Mouse (Mus musculus): ENCODE results near the gene Fyco1.

Fyco1 gene

GRCm38 (mm10) chr9:123851713-123852448, at the start of gene Fyco1:
Gene Fyco1 (minus strand): TSS chr9:123851899.
- peak; percentile 93 for DNase-seq

DNA sequence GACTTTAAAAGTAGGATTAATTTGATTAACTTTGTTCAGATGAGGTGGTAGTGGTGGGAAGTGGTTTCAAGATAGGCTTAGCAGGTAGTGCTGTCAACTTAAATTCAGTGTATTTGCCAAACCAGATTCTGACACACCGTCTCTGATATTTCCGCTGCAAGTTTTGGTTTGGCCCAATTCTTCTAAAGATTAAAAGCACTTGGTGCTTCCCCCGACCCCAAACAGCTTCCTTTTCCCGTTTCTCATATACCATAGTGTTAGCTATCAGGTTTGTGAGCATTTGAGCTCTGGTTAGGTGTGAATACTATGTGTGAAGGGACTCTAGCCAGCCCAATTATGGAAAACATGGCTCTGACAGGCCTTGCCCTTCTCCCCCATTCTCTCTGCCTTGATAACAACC, 20.4 kb upstream of the Fyco1 start:
- no peak for DNase-seq

GRCm38 (mm10) chr9:123869167-123869784, 17.6 kb upstream of the Fyco1 start:
- DNase-seq, result no peak

GRCm38 (mm10) chr9:123863641-123864040, 11.9 kb upstream of the Fyco1 start:
- no peak for DNase-seq

DNA sequence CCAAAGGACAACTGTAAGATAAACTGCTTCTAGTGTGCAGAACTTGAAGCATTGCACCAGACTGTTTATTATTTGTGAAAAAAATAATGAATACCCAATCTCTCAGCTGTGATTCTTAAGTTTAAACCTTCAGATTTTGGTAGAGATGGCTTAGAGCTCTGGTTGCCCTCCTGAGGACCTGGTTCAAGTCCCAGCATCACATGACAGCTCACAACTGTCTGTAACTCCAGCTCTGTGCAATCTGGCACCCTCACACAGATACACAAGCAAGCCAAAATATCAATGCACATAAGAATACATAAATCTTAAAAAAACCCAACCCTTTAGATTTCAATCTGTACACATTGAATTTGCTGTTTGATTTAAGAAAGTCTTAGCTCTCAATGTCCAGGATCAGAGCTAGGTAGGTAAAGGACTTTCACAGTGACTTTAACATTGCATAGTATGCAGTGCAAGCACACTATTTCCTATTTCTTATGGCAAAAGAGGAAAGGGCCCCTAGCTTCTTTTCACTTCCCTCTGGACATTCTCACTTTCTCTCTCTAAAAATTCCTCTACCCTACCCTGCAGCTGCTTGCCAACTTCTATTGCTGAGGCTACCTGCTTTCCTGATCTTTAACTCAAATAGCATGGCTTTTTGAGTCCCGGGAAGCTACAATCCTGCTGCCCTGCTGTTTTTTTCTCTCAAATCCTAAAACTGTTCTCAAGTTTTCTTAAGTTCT, 11.4 kb upstream of the Fyco1 start:
- no peak for DNase-seq

- no peak for DNase-seq
Observed at GRCm38 (mm10) chr9:123861929-123862328, 10.2 kb upstream of the Fyco1 start, which contains the start of gene Xcr1. Gene Xcr1 (minus strand): TSS chr9:123862029.

DNA sequence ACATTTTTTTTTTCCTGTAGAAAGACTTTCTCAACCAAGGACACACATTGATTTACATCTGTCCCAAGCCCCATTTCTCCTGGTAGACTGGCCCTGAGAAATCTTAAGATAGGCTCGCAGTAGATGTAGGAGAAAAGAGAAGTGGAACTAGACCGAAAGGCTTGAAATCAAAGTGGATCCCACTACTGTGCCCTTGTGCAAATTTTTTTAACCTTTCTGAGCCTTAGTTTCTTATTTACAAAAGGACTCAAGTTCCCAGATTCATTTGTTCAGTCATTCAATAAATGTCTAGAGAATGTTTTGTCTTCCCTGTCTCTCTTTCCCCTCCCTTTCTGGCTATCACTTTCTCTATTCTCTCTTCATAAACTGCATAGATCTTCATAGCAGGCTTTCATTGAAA, 5.1 kb upstream of the Fyco1 start:
- DNase-seq, result no peak

DNA sequence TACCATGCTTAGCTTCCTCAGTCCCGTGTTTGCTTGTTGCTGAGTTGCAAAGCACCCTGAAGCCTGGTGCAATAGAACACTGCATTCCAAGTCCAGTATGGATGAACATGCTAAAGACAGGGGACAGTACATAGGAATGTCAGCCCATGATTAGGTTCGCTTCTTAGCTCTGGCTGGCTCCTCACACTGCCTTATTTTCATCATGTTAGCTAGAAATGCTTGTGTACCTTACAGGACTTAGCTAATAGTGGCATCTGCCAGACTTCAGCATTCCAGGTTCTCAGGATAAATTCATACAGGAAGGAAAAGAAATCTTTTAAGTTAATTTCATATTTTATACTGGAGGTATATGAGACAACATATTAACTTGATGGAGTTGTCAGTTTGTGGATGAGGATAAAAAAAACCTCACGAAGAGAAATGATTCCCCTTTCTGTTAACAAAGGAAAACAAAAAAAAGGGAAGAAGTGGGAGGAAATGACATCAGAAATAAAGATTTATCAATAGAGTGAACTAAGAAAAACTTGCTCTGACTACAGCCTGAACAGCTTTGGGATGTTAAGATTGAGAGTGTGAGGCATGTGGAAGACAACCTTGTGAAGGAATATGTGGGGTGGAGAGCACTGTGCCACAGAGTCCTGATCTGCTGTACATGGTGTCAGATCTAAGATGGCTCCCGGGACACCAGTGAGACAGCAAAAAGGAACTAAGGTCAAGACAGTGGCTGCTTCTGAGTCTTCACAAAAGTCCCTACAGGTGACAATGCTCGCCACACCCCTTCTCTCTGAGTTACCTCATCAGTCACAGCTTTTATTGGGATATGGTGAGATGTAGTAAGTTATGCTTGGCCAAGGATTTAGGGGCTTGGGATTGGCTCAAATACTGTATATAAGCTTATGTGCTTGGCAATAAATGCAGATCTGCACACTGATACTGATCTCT, 1.0 kb upstream of the Fyco1 start:
- no peak for DNase-seq

DNA sequence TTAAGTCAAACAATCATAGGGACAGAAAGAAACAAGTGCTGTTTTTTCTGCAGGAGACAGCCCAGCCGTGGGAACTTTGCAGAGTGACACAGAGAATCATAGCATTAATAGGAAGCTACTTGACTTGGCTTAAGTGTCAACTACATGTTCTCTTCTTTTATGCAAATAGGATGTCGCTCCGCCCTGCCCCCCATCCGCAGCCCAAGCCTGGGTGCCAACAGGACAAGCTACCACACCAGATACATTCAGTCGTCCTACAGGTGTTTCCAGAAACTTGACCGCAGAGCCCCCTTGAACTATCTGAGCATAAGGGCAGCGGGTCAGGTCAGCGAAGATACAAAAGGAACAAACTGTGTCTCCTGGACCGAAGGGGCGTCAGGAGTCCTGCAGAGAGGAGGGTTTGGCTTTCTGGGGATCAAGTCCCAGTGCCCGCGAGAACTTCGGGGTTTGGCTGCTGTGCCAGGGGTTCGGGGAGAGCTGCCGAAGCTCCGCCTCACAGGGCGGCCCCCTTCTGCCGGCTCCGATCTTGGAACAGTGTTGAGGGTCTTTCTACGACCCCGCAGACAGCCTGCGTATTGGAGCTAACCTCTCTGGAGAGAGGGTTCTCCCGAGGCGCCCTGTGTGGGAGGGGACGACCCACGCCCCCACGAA, 512 bp downstream of the Fyco1 start:
- peak; percentile 64 for DNase-seq

DNA sequence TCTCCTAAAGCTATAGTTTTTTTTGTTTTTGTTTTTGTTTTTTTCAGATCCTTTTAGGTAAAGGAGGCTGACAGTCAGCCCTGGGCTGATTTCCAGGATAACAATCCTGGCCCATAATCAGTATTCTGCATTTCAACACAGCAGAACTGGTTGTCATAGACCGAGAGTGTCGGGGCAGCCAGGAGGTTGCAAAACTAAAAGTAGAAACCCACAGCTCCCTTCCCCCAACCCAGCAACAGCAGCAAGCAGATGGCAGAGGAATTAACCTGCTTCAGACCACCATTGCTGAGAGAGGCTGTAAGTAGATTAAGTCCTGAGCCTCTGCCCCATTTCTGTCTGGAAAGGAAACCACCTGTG, 1.0 kb downstream of the Fyco1 start:
- DNase-seq, result peak; percentile 53

GRCm38 (mm10) chr9:123849976-123850695, 1.6 kb downstream of the Fyco1 start:
- no peak for DNase-seq

DNA sequence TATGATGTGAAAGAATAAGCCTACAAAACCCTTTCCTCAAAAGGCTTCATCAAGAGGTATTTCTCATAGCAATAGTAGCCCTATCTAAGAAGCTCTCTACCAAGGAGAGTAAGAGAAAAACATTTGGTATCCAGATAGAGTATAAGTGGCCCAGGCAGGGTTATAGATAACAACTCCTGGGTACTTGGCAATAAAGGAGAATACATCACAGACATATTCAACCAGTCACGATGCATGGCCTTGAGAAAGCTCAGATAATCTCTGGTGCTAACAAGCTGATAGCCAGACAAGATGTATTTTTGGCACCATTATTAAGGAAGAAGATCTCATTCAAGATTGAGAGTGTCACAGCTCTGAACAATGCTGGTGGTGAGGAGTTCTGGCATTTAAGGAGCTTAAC, 5.2 kb downstream of the Fyco1 start:
- DNase-seq, result no peak

DNA sequence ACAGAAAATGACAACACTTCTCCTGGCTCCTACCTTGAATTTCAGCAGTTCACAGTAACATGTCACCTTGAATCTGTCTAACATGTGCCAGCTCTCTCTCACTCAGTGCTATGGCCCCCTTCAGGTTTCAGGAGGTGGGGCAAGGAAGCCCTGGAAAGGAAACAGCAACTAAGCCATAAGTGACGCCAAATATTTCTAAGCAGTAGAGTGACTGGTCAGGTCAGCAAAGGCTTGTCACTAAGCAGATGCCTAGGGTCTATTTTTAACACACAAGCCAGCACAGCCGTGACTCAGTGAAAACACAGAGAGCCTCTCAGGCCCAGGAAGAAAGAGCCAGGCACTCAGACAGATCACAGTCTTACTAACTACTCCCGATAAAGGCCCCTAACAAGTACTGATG, 6.6 kb downstream of the Fyco1 start:
- peak; percentile 7 for DNase-seq

- no peak for DNase-seq
Observed at GRCm38 (mm10) chr9:123844468-123844867, 7.2 kb downstream of the Fyco1 start.

GRCm38 (mm10) chr9:123840243-123840642, 11.5 kb downstream of the Fyco1 start:
- DNase-seq, result no peak

DNA sequence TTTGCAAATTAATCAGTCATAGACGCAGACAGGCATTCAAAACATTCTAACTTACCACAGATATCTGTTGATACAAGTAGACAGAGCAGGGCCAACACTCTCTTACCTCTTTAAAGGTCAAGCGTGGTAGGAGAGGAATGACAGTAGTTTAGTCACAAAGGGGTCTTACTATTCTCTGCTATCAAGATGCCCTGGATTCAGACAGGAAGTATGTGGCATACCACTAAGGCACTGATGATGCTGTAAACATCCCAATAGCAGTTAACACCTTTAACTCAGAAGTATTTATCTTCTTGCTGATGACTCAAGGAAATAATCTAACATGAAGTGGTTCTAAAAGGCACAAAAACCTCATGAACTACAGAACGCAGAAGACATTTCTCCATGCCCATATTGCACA, 15.8 kb downstream of the Fyco1 start:
- no peak for DNase-seq

- no peak for DNase-seq
Observed at GRCm38 (mm10) chr9:123828916-123829315, 22.8 kb downstream of the Fyco1 start.

GRCm38 (mm10) chr9:123826631-123827030, 25.1 kb downstream of the Fyco1 start:
- DNase-seq, result no peak

DNA sequence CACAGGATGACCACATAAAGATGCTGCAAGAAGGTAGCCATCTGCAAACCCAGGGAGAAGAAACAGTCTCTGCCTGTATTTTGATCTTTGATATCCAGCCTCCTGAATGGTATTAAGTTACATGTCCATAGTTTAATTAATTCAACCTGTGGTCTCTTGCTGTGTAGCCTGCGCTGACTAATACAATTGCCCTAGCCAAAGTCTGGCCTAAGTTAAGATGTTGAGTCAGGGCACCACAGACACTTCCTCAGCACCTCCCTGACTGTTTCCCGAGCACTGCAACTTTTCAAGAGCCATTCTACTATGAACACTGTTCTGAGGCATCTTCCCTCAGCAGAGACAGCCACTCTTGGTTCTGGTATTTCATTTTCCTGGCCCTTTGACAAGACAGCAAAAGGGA, 33.1 kb downstream of the Fyco1 start:
- no peak for DNase-seq

DNA sequence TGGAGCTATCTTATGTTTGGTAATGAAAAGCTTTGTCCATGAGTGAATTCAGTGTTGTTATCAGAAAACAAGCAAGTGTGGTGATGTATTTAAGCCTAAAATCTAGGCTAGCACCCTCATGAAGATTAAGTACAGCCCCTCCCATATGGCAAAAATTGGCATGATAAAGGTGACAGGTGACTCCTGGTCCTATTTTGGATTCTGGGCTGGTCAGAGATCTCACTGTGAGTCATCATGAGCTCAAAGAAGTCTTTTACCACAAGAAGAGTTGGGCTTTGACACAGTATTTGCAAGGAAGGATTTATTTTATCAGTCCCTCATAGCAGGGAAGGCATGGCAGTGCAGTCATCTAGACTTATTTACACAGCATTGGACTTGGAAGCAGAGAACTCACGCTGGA, 35.7 kb downstream of the Fyco1 start:
- DNase-seq, result no peak

DNA sequence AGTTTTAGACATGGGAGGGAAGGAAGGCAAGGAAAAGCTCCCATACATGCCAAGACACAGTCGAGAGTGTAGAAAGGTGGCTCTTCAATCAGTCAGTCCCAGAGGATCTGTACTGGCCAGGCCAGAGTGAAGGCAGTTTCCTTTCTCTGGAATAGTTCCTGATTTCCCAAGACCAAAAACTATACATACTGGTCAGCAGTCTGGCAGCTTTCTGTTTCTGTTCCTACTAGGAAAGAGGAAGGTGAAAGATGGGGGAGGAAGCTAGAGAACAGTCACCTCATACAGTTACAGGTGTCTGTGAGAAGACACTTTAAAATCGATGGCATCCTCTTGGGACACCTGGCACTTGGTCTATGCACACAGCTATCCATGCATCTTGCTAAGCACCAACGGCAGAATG, 36.3 kb downstream of the Fyco1 start:
- no peak for DNase-seq

- no peak for DNase-seq
Observed at GRCm38 (mm10) chr9:123814821-123815220, 36.9 kb downstream of the Fyco1 start.
